Mouse (Mus musculus) stomach, postnatal 0 days (tissue): ENCODE data around the gene Kcnj10. TPM values are rescaled to one million over a fixed set of nuclear protein-coding genes. Genes with fewer than 3 reads are reported as not detected.

Source experiments
- ATAC-seq: fragments of 200-750 bp; cut with Nextera tagmentation; 2 replicates; pipeline ENCODE4 v1.8.0; 2017; ENCODE audit not compliant: low FRiP score, low TSS enrichment
- DNase-seq: peaks from one replicate; pipeline ENCODE4 v3.0.0-alpha.2; 2016; ENCODE audit warnings: low spot score
- H3K27ac ChIP-seq: fragments of 300-500 bp; sonication (generic); replicated peaks from 2 replicates; pipeline ENCODE4 v1.5.1; 2014; ENCODE audit warnings: mild to moderate bottlenecking, control low read depth
- H3K27me3 ChIP-seq: fragments of 300-500 bp; sonication (generic); 2 replicates; pipeline ENCODE4 v1.6.1; 2014; ENCODE audit warnings: low read length; ENCODE audit not compliant: control insufficient read depth, insufficient read depth
- H3K36me3 ChIP-seq: fragments of 300-500 bp; sonication (generic); 2 replicates; pipeline ENCODE4 v1.6.1; 2014; ENCODE audit warnings: low read length, mixed read lengths; ENCODE audit not compliant: control insufficient read depth, insufficient read depth
- H3K4me1 ChIP-seq: fragments of 300-500 bp; sonication (generic); replicated peaks from 2 replicates; pipeline ENCODE4 v1.6.1; 2014; ENCODE audit warnings: antibody characterized with exemption; ENCODE audit not compliant: control insufficient read depth, insufficient read depth
- H3K4me2 ChIP-seq: fragments of 300-500 bp; sonication (generic); replicated peaks from 2 replicates; pipeline ENCODE4 v1.6.1; 2014; ENCODE audit warnings: low read depth, mild to moderate bottlenecking, control low read depth, moderate library complexity
- H3K4me3 ChIP-seq: fragments of 300-500 bp; sonication (generic); 2 replicates; pipeline ENCODE4 v1.5.1; 2014; ENCODE audit warnings: low read depth, low read length, control low read depth
- H3K9ac ChIP-seq: fragments of 300-500 bp; sonication (generic); 2 replicates; pipeline ENCODE4 v1.6.1; 2014; ENCODE audit warnings: mild to moderate bottlenecking, low read length, control low read depth, mixed read lengths
- H3K9me3 ChIP-seq: fragments of 300-500 bp; sonication (generic); 2 replicates; pipeline ENCODE4 v1.6.1; 2016; ENCODE audit warnings: low read length; ENCODE audit not compliant: control insufficient read depth
- CTCF ChIP-seq: IDR thresholded peaks from 2 replicates; pipeline ENCODE4 v1.5.1; 2016; ENCODE audit warnings: antibody characterized with exemption, low read depth, mild to moderate bottlenecking, moderate library complexity
- EP300 ChIP-seq: optimal IDR thresholded peaks from 2 replicates; pipeline ENCODE3; 2016; ENCODE audit warnings: antibody characterized with exemption
- WGBS: fragments of 180-500 bp; shearing (Covaris S2); extraction: QIAGEN DNeasy Blood & Tissue Kit; methylation state at CpG from one replicate; pipeline ENCODE4 v1.1.7; 2014; 5-methylcytosine and 5-hydroxymethylcytosine counted together
- polyA plus RNA-seq: library from polyadenylated mRNA; unstranded; fragments of >200 nt; fragmentation: Nextera tagmentation; extraction: Ambion mirVana; gene quantifications from 2 replicates; pipeline ENCODE4 v1.2.1, GENCODE M21; 2015

Gene Kcnj10
- polyA plus RNA-seq, 1 experiment from 2014 or later: 0.17 TPM

GRCm38 (mm10) chr1:172308409-172308808 is 32.6 kb upstream of the Kcnj10 start:
- ATAC-seq (no peak), DNase-seq (no peak)
- Histone ChIP-seq H3K36me3 (no peaks in the 10 kb centered on the region), H3K27ac (peak overlapping the region; percentile 88), H3K4me1 (peaks cover 4% of the 10 kb centered on the region), H3K4me2 (no peak overlapping the region), H3K9ac (no peak overlapping the region), H3K4me3 (no peak overlapping the region), H3K9me3 (no peaks in the 10 kb centered on the region), H3K27me3 (no peaks in the 10 kb centered on the region)
- WGBS: 83% methylated on average over 1 of the region's 1 CpGs
- no peak for TF ChIP-seq EP300
- no peak for TF ChIP-seq CTCF

GRCm38 (mm10) chr1:172309699-172310398 is 31.2 kb upstream of the Kcnj10 start:
- ATAC-seq (peak; percentile 65), DNase-seq (peak; percentile 93)
- H3K27ac ChIP-seq: peak overlapping the region; percentile 97
- TF ChIP-seq EP300 (no peak), CTCF (peak; percentile 94)
- 2% methylated on average over 14 of the region's 14 CpGs for WGBS
- H3K4me3 ChIP-seq: peak overlapping the region; percentile 31
- no peaks in the 10 kb centered on the region for H3K36me3 ChIP-seq
- peak overlapping the region; percentile 65 for H3K9ac ChIP-seq
- H3K9me3 ChIP-seq: no peaks in the 10 kb centered on the region
- H3K4me1 ChIP-seq: peaks cover 4% of the 10 kb centered on the region
- peak overlapping the region; percentile 60 for H3K4me2 ChIP-seq
- no peaks in the 10 kb centered on the region for H3K27me3 ChIP-seq

GRCm38 (mm10) chr1:172311248-172311906 is 29.6 kb upstream of the Kcnj10 start:
- WGBS: 2% methylated on average over 22 of the region's 23 CpGs
- Histone ChIP-seq H3K27me3 (no peaks in the 10 kb centered on the region), H3K4me1 (peaks cover 4% of the 10 kb centered on the region), H3K36me3 (no peaks in the 10 kb centered on the region), H3K27ac (peak overlapping the region; percentile 97), H3K4me2 (peak overlapping the region; percentile 72), H3K4me3 (peak overlapping the region; percentile 59), H3K9me3 (no peaks in the 10 kb centered on the region), H3K9ac (peak overlapping the region; percentile 76)
- TF ChIP-seq EP300: no peak
- TF ChIP-seq CTCF: peak; percentile 34
- DNase-seq: peak; percentile 89
- peak; percentile 73 for ATAC-seq

- H3K36me3 ChIP-seq: no peaks in the 10 kb centered on the region
- under 1% methylated on average over 36 of the region's 55 CpGs for WGBS
Observed at GRCm38 (mm10) chr1:172311921-172312767, 28.9 kb upstream of the Kcnj10 start.

GRCm38 (mm10) chr1:172312768-172313561 is 28.0 kb upstream of the Kcnj10 start:
- Histone ChIP-seq H3K4me1 (peaks cover 4% of the 10 kb centered on the region), H3K27me3 (no peaks in the 10 kb centered on the region), H3K4me3 (peak overlapping the region; percentile 59), H3K9ac (peak overlapping the region; percentile 76), H3K4me2 (peak overlapping the region; percentile 72), H3K27ac (no peak overlapping the region), H3K36me3 (peaks cover 2% of the 10 kb centered on the region; the same call in 1 of the 2 replicates), H3K9me3 (no peaks in the 10 kb centered on the region)
- DNase-seq: peak; percentile 34
- WGBS: 11% methylated on average over 16 of the region's 16 CpGs
- ATAC-seq: no peak
- no peak for TF ChIP-seq CTCF
- no peak for TF ChIP-seq EP300

More at GRCm38 (mm10) chr1:172311921-172312767, 28.9 kb upstream of the Kcnj10 start:
- Histone ChIP-seq H3K27ac (peak overlapping the region; percentile 97), H3K4me1 (peaks cover 4% of the 10 kb centered on the region), H3K27me3 (no peaks in the 10 kb centered on the region), H3K9ac (peak overlapping the region; percentile 76), H3K4me3 (peak overlapping the region; percentile 59), H3K9me3 (no peaks in the 10 kb centered on the region), H3K4me2 (peak overlapping the region; percentile 72)
- TF ChIP-seq CTCF: no peak; the same call in 1 of the 2 replicates
- TF ChIP-seq EP300: no peak
- peak; percentile 77 for ATAC-seq
- DNase-seq: peak; percentile 98
